ENCODE assay signal across 18 mouse cellular contexts in the genomic region with DNA sequence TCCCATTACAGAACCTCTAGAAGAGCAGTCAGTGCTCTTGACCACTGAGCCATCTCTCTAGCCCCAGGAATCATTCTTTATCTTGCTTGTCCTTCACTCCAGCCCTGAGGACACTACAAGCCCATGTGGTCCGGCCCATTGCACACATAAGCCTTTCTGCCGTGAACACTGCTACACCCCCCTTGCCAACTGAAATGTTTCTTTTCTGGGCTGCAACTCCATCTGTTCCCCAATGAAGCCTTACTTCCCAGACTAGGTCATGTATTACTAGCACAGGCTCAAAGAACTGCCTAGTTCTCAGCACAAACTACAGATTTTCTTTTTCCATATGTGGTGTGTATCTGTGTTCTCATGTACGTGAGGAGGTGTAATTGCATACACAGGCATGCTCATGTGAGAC.
DNase-seq lines count a peak whose midpoint lies in the region; ATAC-seq lines count a peak whose summit lies in the region.
"Had no signal": no experiment of that assay in that cellular context is flagged by ENCODE, and none has a peak within 500 bp of the region (broad histone marks: within the 10 kb centered on the region; RNA-seq: fewer than 3 reads in every experiment).

No protein-coding gene starts in this region.

- peak; percentile 69 for ATAC-seq in cerebellum, adult (ENCODE audit: insufficient number of reproducible peaks, low FRiP score, low TSS enrichment)
- ATAC-seq in frontal cortex, adult (ENCODE audit: low TSS enrichment) = peak; percentile 87
- ATAC-seq: forebrain, embryonic 14.5 days; intestine, postnatal 0 days had no signal

- DNase-seq in cerebellum, adult 9-10 months = no peak
- no peak for DNase-seq in frontal cortex, postnatal 14 days (ENCODE audit: low spot score in 2 of 2)
- DNase-seq in retina, postnatal 1 day = peak; percentile 4
- no peak for DNase-seq in retina, embryonic 14.5 days (ENCODE audit: low spot score)
- no peak for DNase-seq in heart, adult 11 months
- DNase-seq: adrenal gland, adult 2 months; adrenal gland, postnatal 14 days; cerebellum, adult 2 months; cerebellum, postnatal 14 days; gastrocnemius, adult 2 months; gastrocnemius, postnatal 14 days; heart, adult 18-20 months; heart, postnatal 10 days; heart, postnatal 36 days had no signal
